ENCODE assay signal across 26 mouse cellular contexts in the genomic region with DNA sequence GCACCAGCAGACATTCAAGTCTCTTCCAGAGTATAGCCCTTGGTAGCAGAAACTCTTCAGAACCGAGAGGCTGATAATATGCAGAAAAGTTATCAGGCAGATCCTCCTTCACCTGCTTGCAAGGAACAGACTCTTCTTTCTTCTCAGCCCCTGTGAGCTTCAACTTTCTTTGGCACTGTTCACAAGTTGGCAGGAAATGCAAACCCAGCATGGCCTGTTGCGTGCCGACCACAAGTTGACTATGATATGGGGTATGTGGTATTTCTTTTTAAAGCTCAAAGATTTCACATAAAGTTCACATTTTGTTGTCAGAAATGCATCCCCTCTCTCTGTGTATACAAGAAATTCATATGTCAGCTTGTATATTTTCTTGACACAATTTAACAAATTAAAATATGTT. TPM values are rescaled to one million over a fixed set of nuclear protein-coding genes. Genes with fewer than 3 reads are reported as not detected.
DNase-seq lines count a peak whose midpoint lies in the region; ATAC-seq and TF ChIP-seq lines count a peak whose summit lies in the region.
"Had no signal": no experiment of that assay in that cellular context is flagged by ENCODE, and none has a peak within 500 bp of the region (broad histone marks: within the 10 kb centered on the region; RNA-seq: fewer than 3 reads in every experiment).

No protein-coding gene starts in this region.

- 87% methylated on average over 3 of the region's 3 CpGs for WGBS in intestine, postnatal 0 days

- H3K9me3 ChIP-seq in intestine, postnatal 0 days (ENCODE audit: control insufficient read depth): no peaks in the 10 kb centered on the region
- H3K9me3 ChIP-seq: embryonic facial prominence, embryonic 12.5 days; embryonic facial prominence, embryonic 15.5 days; heart, embryonic 15.5 days had no signal

- no peak overlapping the region for H3K9ac ChIP-seq in intestine, postnatal 0 days (ENCODE audit: low read depth, low read length)
- H3K9ac ChIP-seq: embryonic facial prominence, embryonic 12.5 days; embryonic facial prominence, embryonic 15.5 days; forebrain, postnatal 0 days; heart, embryonic 12.5 days; heart, embryonic 15.5 days; hindbrain, embryonic 14.5 days had no signal

- no peaks in the 10 kb centered on the region for H3K4me1 ChIP-seq in intestine, postnatal 0 days (replicated peaks; ENCODE audit: control insufficient read depth, insufficient read depth, low read length)
- H3K4me1 ChIP-seq: embryonic facial prominence, embryonic 12.5 days; embryonic facial prominence, embryonic 15.5 days; heart, embryonic 12.5 days; heart, embryonic 15.5 days had no signal

- DNase-seq in thymus, postnatal 14 days: peak; percentile 8
- DNase-seq in thymus, postnatal 25 days: no peak
- DNase-seq in splenic B cell, adult 2 months (ENCODE audit: low read depth, low spot score): peak; percentile 18
- DNase-seq in layer of hippocampus, postnatal 25 days (ENCODE audit: extremely low spot score in 1 of 2, low spot score in 1 of 2): no peak
- DNase-seq: adrenal gland, adult 8-10 months; adrenal gland, postnatal 25 days; cerebellum, adult 11-12 months; cerebellum, adult 9-10 months; cerebellum, postnatal 14 days; forebrain, postnatal 0 days; gastrocnemius, adult 2 months; gastrocnemius, postnatal 14 days; heart, adult 18-20 months; heart, postnatal 10 days; heart, postnatal 36 days had no signal

- peak; percentile 72; the same call in 1 of the 2 replicates for ATAC-seq in common myeloid progenitor, adult 5-6 weeks (replicated peaks; ENCODE audit: low read depth, poor library complexity, severe bottlenecking)
- ATAC-seq in megakaryocyte, adult 5-6 weeks (ENCODE audit: poor library complexity, severe bottlenecking): 0 out of 2 replicates have a peak, but pooled peaks have one; percentile 27
- ATAC-seq in intestine, postnatal 0 days: no peak
- ATAC-seq: activated CD4-positive, CD25-positive, alpha-beta regulatory T cell, adult 4 months; forebrain, embryonic 14.5 days; forebrain, postnatal 0 days; hindbrain, postnatal 0 days had no signal

- H3K4me2 ChIP-seq in intestine, postnatal 0 days (replicated peaks; ENCODE audit: low read depth): no peak overlapping the region
- H3K4me2 ChIP-seq: embryonic facial prominence, embryonic 12.5 days; embryonic facial prominence, embryonic 15.5 days; heart, embryonic 12.5 days; heart, embryonic 15.5 days; hindbrain, embryonic 14.5 days had no signal

- no peaks in the 10 kb centered on the region for H3K27me3 ChIP-seq in splenic B cell, adult 2 months (ENCODE audit: control insufficient read depth, insufficient read depth, low read length, poor library complexity, severe bottlenecking)
- H3K27me3 ChIP-seq in intestine, postnatal 0 days (replicated peaks; ENCODE audit: control insufficient read depth, insufficient read depth, low read length): no peaks in the 10 kb centered on the region
- H3K27me3 ChIP-seq: embryonic facial prominence, embryonic 12.5 days; embryonic facial prominence, embryonic 15.5 days; heart, embryonic 12.5 days; heart, embryonic 15.5 days had no signal

- TF ChIP-seq CTCF in intestine, postnatal 0 days (IDR thresholded peaks at IDR 0.05; ENCODE audit: low read depth): no peak

- no peaks in the 10 kb centered on the region for H3K36me3 ChIP-seq in splenic B cell, adult 2 months (ENCODE audit: control insufficient read depth, insufficient read depth, low read length, poor library complexity, severe bottlenecking)
- H3K36me3 ChIP-seq in intestine, postnatal 0 days (ENCODE audit: control insufficient read depth, insufficient read depth): no peaks in the 10 kb centered on the region
- H3K36me3 ChIP-seq: embryonic facial prominence, embryonic 12.5 days; embryonic facial prominence, embryonic 15.5 days; heart, embryonic 12.5 days; heart, embryonic 15.5 days had no signal

- no peak overlapping the region for H3K4me3 ChIP-seq in intestine, postnatal 0 days (ENCODE audit: low read depth, low read length)
- H3K4me3 ChIP-seq: embryonic facial prominence, embryonic 12.5 days; embryonic facial prominence, embryonic 15.5 days; gastrocnemius, adult 2 months; heart, embryonic 12.5 days; heart, embryonic 15.5 days had no signal

- H3K27ac ChIP-seq in intestine, postnatal 0 days (ENCODE audit: low read depth, low read length): no peak overlapping the region
- H3K27ac ChIP-seq: embryonic facial prominence, embryonic 12.5 days; embryonic facial prominence, embryonic 15.5 days; gastrocnemius, adult 2 months; heart, embryonic 15.5 days; hindbrain, embryonic 14.5 days; hindbrain, postnatal 0 days had no signal

RNA-seq across cellular contexts. Expression of a gene that starts 30.7 kb away (rescaled TPM):
- 16.6 and 17.1 TPM in 2 replicates for total RNA-seq in common myeloid progenitor, adult 5-6 weeks (2017)
- 9.8 and 11.4 TPM in 2 replicates for total RNA-seq in megakaryocyte, adult 5-6 weeks (2015)
- total RNA-seq in megakaryocyte, adult 5-6 weeks (2017): 8.5 and 13.0 TPM in 2 replicates
- polyA plus RNA-seq in intestine, postnatal 0 days (2015; fragmentation: Nextera tagmentation; extraction: Ambion mirVana): 0.10 and 0.17 TPM in 2 replicates
- 1 to 10 TPM; 1.1 to 1.2 TPM for total RNA-seq in layer of hippocampus, postnatal 25 days (2021)
- total RNA-seq: adrenal gland, adult 8-10 months; adrenal gland, postnatal 25 days; gastrocnemius, adult 2 months; gastrocnemius, postnatal 14 days; heart, postnatal 10 days; heart, postnatal 36 days had no signal
- polyA plus RNA-seq: activated CD4-positive, CD25-positive, alpha-beta regulatory T cell, adult 4 months had no signal

Comparison
In these comparisons a context has a peak if more than half of its experiments do, and no peak if none do; other contexts are left out.
1. DNase-seq: peak in thymus, postnatal 14 days (single experiment) and splenic B cell, adult 2 months (single experiment); none in thymus, postnatal 25 days (single experiment) and layer of hippocampus, postnatal 25 days (0 of 2).